Mouse (Mus musculus) Patski (cell line): ENCODE measurements around the gene Gmip. TPM values are rescaled to one million over a fixed set of nuclear protein-coding genes. Genes with fewer than 3 reads are reported as not detected.

ENCODE experiments used
- ATAC-seq: fragments of 100-300 bp; one replicate; pipeline ENCODE4 v1.8.0; 2021
- CTCF ChIA-PET: fragments of 350-600 bp; sonication (Branson Sonifier 250); formaldehyde crosslinking; loops from one replicate; lab custom pipeline; 2022; ENCODE audit warnings: inconsistent platforms; lab: Charles Lee
- POLR2A ChIA-PET: fragments of 350-600 bp; sonication (Branson Sonifier 250); formaldehyde crosslinking; loops from one replicate; lab custom pipeline; 2022; ENCODE audit warnings: antibody characterized with exemption, inconsistent platforms; lab: Charles Lee
- DNase-seq: peaks from one replicate; pipeline ENCODE4 v3.0.0-alpha.2; 2011; ENCODE audit warnings: low read depth, low spot score
- H3K27me3 ChIP-seq: fragments of 371-371 bp; one replicate; pipeline ENCODE4 v1.5.1; 2021
- CTCF ChIP-seq: fragments of 100-300 bp; IDR thresholded peaks from one replicate; pipeline ENCODE4 v1.5.1; 2021
- in situ Hi-C: fragments of 300-500 bp; cut with MboI; formaldehyde crosslinking; loops from 3 replicates; pipeline ENCODE4 v1.11.1; 2018; ENCODE audit warnings: low pct_unique_long_range_greater_than_20kb, mixed read lengths
- polyA plus RNA-seq: library from polyadenylated mRNA; unstranded; gene quantifications from one replicate; pipeline ENCODE4 v1.2.3, GENCODE M21; 2021

Gene Gmip
- polyA plus RNA-seq, 1 experiment from 2014 or later: 17.8 TPM

GRCm38 (mm10) chr8:69802216-69802615, 6.3 kb upstream of the Gmip start:
- POLR2A ChIA-PET: no interaction called here
- DNase-seq (no peak), ATAC-seq (no peak)
- no peaks in the 10 kb centered on the region for H3K27me3 ChIP-seq
- in situ Hi-C loops: loop anchor here (25.0 kb wide), 1 partner anchor 690 kb away; no protein-coding TSS in a partner anchor
- CTCF ChIA-PET: no interaction called here
- TF ChIP-seq CTCF: no peak

GRCm38 (mm10) chr8:69803366-69803765, 5.1 kb upstream of the Gmip start:
- TF ChIP-seq CTCF: no peak
- no peak for DNase-seq
- in situ Hi-C loops: loop anchor here (25.0 kb wide), 1 partner anchor 691 kb away; no protein-coding TSS in a partner anchor
- H3K27me3 ChIP-seq: no peaks in the 10 kb centered on the region
- CTCF ChIA-PET: no interaction called here
- POLR2A ChIA-PET: no interaction called here
- ATAC-seq: no peak

- in situ Hi-C loops: loop anchor here (25.0 kb wide), 1 partner anchor 692 kb away; no protein-coding TSS in a partner anchor
- TF ChIP-seq CTCF: no peak
- no peak for DNase-seq
Observed at GRCm38 (mm10) chr8:69804537-69804936, 3.9 kb upstream of the Gmip start.

GRCm38 (mm10) chr8:69805086-69805485, 3.4 kb upstream of the Gmip start:
- ATAC-seq (no peak), DNase-seq (no peak)
- CTCF ChIA-PET: no interaction called here
- in situ Hi-C loops: loop anchor here (25.0 kb wide), 1 partner anchor 693 kb away; no protein-coding TSS in a partner anchor
- no peaks in the 10 kb centered on the region for H3K27me3 ChIP-seq
- no peak for TF ChIP-seq CTCF
- POLR2A ChIA-PET: no interaction called here

More at GRCm38 (mm10) chr8:69804537-69804936, 3.9 kb upstream of the Gmip start:
- ATAC-seq: no peak
- ChIA-PET POLR2A (no interaction called here), CTCF (no interaction called here)
- H3K27me3 ChIP-seq: no peaks in the 10 kb centered on the region

GRCm38 (mm10) chr8:69805491-69805890, 3.0 kb upstream of the Gmip start:
- H3K27me3 ChIP-seq: no peaks in the 10 kb centered on the region
- no peak for TF ChIP-seq CTCF
- no peak for ATAC-seq
- in situ Hi-C loops: loop anchor here (25.0 kb wide), 1 partner anchor 693 kb away; no protein-coding TSS in a partner anchor
- DNase-seq: no peak
- POLR2A ChIA-PET: no interaction called here
- CTCF ChIA-PET: interaction anchor here (1.0 kb wide), 1 partner anchor 14 kb away, joined by 3 read pairs; no protein-coding TSS in a partner anchor

- ATAC-seq: no peak
- TF ChIP-seq CTCF: no peak
- DNase-seq: no peak
Observed at GRCm38 (mm10) chr8:69807236-69807635, 1.2 kb upstream of the Gmip start.

GRCm38 (mm10) chr8:69808864-69809403, 455 bp downstream of the Gmip start:
- H3K27me3 ChIP-seq: no peaks in the 10 kb centered on the region
- DNase-seq (no peak), ATAC-seq (peak; percentile 27)
- ChIA-PET CTCF (no interaction called here), POLR2A (interaction anchor here (1.0 kb wide), 2 partner anchors 11 to 15 kb away, joined by 4 read pairs; no protein-coding TSS in a partner anchor)
- TF ChIP-seq CTCF: no peak
- in situ Hi-C loops: loop anchor here (25.0 kb wide), 1 partner anchor 697 kb away; no protein-coding TSS in a partner anchor

More at GRCm38 (mm10) chr8:69807236-69807635, 1.2 kb upstream of the Gmip start:
- no peaks in the 10 kb centered on the region for H3K27me3 ChIP-seq
- POLR2A ChIA-PET: no interaction called here
- CTCF ChIA-PET: no interaction called here
- in situ Hi-C loops: loop anchor here (25.0 kb wide), 1 partner anchor 695 kb away; no protein-coding TSS in a partner anchor

GRCm38 (mm10) chr8:69809820-69810219, 1.3 kb downstream of the Gmip start:
- H3K27me3 ChIP-seq: no peaks in the 10 kb centered on the region
- no peak for ATAC-seq
- CTCF ChIA-PET: no interaction called here
- no peak for DNase-seq
- POLR2A ChIA-PET: no interaction called here
- no peak for TF ChIP-seq CTCF
- in situ Hi-C loops: loop anchor here (25.0 kb wide), 1 partner anchor 698 kb away; no protein-coding TSS in a partner anchor

- DNase-seq (no peak), ATAC-seq (no peak)
- ChIA-PET CTCF (no interaction called here), POLR2A (no interaction called here)
- no peaks in the 10 kb centered on the region for H3K27me3 ChIP-seq
- TF ChIP-seq CTCF: no peak
- in situ Hi-C loops: loop anchor here (25.0 kb wide), 1 partner anchor 703 kb away; no protein-coding TSS in a partner anchor
Observed at GRCm38 (mm10) chr8:69814881-69815280, 6.4 kb downstream of the Gmip start.

- no peaks in the 10 kb centered on the region for H3K27me3 ChIP-seq
- in situ Hi-C loops: loop anchor here (25.0 kb wide), 1 partner anchor 703 kb away; no protein-coding TSS in a partner anchor
- no peak for DNase-seq
- POLR2A ChIA-PET: no interaction called here
- TF ChIP-seq CTCF: no peak
- CTCF ChIA-PET: no interaction called here
- ATAC-seq: no peak
Observed at GRCm38 (mm10) chr8:69815396-69815795, 6.9 kb downstream of the Gmip start.

- H3K27me3 ChIP-seq: no peaks in the 10 kb centered on the region
- in situ Hi-C loops: loop anchor here (25.0 kb wide), 1 partner anchor 708 kb away; no protein-coding TSS in a partner anchor
- no peak for TF ChIP-seq CTCF
- CTCF ChIA-PET: no interaction called here
- ATAC-seq (no peak), DNase-seq (no peak)
- POLR2A ChIA-PET: interaction anchor here (1.0 to 1.2 kb wide), 2 partner anchors 11 to 30 kb away, joined by 3 to 4 read pairs; partner anchors contain the start of genes Atp13a1 and Zfp866
Observed at GRCm38 (mm10) chr8:69820466-69820865, 12.0 kb downstream of the Gmip start.
